Mouse (Mus musculus) urinary bladder, postnatal 25 days (tissue): ENCODE measurements around the gene Hmgb2.
A peak's percentile ranks its signal among the peaks of the same experiment; 100 is the strongest.
"Not testable (repeated sequence)": the region's sequence is repeated elsewhere in the genome, so short reads cannot be mapped to it uniquely, and the experiment has no call there.

ENCODE experiments used
- DNase-seq: peaks from one replicate; pipeline ENCODE4 v3.0.0; 2022; ENCODE audit warnings: low spot score

Gene Hmgb2

GRCm38 (mm10) chr8:57510791-57511315 is 854 bp upstream of the Hmgb2 start:
- DNase-seq = peak; percentile 26

- DNase-seq = no peak
Observed at GRCm38 (mm10) chr8:57512141-57513056, 692 bp downstream of the Hmgb2 start.

DNA sequence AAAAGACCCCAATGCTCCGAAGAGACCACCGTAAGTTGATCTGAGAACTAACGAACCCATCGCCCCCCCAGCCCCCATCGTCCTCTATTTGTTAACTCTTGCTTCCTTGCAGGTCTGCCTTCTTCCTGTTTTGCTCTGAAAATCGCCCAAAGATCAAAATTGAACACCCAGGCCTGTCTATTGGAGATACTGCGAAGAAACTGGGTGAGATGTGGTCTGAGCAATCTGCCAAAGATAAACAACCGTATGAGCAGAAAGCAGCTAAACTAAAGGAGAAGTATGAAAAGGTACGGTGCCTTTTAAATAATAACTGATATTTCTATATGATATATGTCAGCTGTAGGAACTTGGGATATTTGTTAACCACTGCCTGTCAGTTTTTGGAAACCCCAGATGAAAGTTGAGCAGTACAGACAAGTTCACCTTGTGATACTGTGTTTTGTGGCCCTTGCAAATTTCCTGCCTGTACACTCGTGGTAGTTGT is 1.5 kb downstream of the Hmgb2 start:
- DNase-seq = not testable (repeated sequence)

DNA sequence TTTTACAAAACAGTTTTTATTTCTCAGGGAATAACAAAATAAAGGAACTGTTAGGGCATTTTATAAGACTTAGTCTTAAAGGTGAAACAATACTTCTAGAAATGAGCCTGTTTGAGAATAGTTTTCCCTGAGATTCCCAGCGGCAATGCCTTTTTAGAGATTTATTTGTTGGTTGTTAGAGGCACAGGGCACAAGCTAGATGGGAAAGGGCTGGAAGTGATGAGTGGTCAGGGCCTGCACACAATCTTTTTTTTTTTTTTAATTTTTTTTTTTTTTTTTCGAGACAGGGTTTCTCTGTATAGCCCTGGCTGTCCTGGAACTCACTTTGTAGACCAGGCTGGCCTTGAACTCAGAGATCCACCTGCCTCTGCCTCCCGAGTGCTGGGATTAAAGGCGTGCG is 5.0 kb downstream of the Hmgb2 start:
- DNase-seq = not testable (repeated sequence)

DNA sequence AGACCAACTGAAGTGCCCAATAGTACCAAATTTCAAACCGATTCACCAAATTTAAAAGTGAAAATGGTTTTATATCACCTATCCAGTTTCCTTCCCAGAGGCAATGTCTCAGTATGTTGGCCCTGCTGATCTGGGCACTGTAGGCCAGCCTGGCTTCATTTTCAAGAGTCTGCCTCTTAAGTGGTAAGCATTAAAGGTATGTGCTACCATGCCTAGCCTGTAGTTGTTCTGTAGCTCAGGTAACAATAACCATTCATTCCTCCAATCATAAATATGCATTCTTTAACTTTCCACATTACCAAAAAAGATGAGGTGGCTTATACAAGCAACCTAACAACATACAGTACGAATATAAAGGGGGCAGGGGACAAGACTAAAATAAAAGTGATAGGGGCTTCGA is 6.0 kb downstream of the Hmgb2 start:
- no peak for DNase-seq

DNA sequence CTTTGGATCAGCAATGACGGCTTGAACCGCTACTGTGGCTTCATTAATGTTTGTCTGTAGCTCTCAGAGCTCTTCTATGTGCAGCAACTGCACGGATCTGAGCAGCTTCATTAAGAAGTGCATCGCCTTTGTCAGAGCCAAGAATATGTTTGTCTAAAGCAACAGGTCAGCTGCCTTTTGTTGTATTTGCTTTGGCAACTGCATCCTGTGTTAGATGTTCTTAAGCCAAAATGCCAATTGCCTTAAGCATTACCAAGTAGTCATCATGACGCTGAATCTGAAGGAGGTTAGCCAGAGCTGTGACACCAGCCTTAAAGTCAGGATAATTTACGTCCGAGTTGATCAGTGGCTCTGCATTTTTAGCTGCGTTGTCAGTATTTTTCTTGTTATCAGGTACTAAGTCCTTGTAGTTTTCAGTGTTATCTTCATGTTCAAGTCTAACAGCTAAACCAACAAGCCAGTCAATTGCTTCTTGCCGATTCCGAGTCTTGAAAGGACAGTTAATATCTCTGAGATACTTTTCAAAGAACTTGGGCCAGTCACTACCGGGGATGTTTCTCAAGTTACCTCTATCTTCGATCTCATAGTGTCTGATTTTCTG is 8.6 kb downstream of the Hmgb2 start:
- DNase-seq = no peak

- DNase-seq = no peak
Observed at GRCm38 (mm10) chr8:57528036-57528435, 16.3 kb downstream of the Hmgb2 start.

- DNase-seq = no peak
Observed at GRCm38 (mm10) chr8:57530238-57530637, 18.5 kb downstream of the Hmgb2 start.

DNA sequence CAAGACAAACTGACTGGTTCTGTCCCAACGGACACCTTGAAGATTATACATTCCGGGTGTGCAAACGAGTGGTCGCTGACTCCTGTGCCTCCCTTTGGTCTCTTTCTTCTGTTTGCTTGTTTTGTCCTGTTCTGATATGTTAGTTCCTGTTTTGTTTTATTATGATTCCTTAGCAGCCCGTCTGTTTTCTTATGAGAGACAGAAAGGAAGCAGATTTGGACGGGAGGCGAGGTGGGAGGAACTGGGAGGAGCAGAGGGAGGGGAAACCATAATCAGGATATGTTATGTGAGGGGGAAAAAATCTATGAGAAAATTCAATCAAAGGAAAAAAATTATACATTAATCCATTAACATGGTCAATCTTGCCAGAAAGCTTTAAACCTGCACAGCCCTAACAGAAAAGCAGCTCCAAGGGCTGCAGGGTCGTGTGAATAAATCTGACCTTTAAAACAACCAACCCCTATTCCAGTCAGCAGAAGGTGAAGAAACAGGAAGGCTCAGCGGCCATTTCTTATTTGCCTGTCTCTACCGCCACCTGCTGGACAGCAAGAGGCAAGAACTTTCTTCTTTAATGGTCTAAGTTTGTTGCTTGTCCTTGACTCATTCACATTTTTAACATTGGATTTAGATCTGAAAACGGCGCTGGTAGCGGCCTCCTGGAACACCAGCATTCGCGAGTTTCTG is 19.1 kb downstream of the Hmgb2 start:
- peak; percentile 77 for DNase-seq

DNA sequence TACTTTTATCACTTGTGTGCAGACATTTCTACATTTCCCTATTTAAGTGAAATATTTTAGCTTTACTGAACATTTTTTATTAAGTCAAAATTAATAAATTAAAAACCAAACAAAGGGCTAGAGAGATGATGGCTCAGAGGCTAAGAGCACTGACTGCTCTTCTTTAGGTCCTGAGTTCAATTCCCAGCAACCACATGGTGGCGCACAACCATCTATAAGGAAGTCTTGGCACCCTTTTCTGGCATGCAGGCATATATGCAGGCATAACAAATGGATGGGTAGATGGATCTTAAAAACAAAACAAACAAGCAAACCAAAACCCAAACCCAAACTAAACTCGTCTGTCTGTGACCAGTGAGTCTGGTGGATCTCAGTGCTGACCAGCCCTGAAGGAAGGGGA is 20.5 kb downstream of the Hmgb2 start:
- DNase-seq = no peak

DNA sequence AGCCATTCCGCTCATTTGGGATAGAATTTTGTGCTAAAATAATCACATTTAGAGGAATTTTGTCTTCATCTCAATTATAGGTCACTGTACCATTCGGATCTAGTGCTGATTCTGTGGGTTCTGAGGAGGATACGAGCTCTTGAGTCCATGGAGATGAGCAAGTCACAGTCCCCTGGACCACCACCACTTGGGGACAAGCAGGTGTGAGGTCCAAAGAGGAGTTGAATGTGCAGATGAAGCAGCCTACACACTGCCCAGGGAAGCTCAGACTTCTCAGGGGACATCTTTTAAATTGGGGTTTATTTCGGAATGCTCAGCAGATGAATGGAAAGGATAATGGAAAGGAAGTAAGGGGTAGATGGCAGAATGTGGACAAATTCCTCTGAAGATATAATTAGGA is 21.4 kb downstream of the Hmgb2 start:
- no peak for DNase-seq

DNA sequence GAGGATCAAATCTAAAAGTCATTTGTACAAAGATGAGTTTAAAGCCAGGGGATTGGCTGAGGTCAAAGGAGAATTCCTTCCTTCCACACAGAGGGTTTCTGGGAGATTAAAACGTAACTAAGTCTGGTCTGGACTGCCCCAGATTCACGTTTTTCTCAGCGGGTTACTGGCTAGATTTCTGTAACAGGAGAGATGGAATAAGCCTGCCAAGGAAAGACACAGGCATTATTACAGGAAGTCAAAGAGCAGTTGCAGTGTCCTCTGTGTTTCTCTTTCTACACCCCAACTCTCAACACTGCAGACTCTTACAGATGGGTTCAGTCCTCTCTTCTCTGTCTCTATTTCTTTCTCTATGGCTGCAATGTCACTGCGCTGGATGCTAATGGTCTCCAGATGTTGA is 22.8 kb downstream of the Hmgb2 start:
- DNase-seq = no peak

DNA sequence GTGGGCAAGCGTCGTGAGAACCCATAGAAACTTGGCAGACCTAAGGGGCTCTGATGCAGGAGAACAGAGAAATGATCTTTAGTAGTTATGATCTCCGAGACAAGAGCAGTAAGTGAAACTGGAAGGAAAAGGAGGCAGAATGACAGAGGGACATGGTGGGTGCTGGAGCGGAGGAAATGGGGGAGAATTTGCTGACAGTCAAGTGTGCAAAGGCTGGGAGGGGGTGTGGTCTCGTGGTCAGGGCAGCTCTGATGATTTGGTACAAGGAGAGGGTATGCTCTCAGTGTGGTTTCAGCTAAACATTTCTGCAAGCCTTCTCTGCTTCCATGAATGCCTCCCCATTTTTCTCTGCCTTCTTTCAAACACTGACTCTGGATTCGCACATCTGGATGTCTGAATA is 24.5 kb downstream of the Hmgb2 start:
- DNase-seq = no peak

DNA sequence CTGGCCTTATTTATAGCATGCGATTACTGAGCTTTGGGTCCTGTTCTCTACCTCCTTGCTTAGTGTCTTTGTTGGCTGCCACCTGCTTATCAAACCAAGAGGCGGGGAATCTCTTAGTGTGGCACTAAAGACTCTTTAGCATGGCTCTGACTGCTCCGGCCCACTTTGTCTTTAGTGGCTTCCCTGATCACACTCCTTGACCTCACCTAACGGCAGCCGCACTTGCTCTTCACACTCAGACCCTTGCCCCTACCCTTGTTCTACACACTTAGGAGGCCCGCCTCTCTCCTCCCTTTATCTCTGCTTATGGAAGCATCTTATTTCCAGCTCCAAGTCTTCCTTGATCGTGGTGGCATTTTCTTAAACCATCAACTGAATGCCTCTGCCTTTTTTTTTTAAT is 26.9 kb downstream of the Hmgb2 start:
- DNase-seq = no peak

- peak; percentile 68 for DNase-seq
Observed at GRCm38 (mm10) chr8:57540110-57540838, 28.6 kb downstream of the Hmgb2 start.

GRCm38 (mm10) chr8:57540951-57541350 is 29.2 kb downstream of the Hmgb2 start:
- no peak for DNase-seq

DNA sequence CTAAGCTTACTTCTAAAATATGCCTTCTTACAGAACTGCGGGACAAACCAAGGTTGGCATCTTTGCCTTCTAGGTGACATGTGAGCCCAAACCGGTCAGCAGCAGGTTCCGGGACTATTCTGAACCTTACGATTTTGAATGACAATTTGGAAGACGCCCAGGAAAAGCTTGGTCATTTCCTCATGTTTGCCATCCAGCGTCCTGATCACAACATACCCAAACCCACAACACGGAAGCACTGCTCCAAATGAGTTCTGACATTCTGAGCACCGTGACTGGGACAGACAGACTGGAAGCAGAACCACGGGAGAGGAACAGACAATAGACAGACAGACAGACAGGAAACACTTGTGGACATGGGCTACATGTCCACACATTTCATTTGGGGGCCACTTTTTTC is 29.7 kb downstream of the Hmgb2 start:
- no peak for DNase-seq

DNA sequence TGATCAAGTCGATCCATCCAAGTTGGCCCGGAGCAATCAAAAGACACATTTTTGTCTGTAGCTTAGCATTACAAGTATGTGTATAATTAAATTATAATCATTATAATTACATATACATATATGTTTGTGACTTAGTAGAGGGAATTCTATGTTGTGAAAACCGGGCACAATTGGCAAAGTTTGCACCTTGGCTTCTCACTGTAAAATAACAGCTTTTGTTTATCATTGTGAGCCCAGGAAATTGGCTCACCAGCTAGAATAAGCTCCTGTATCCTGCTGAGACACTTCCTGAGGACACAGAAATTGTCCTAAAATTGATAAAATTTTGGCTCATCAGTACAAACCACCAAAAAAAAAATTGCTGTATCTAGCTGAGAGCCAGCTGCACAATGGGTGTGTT is 34.7 kb downstream of the Hmgb2 start:
- DNase-seq = no peak

- DNase-seq = no peak
Observed at GRCm38 (mm10) chr8:57546834-57547233, 35.1 kb downstream of the Hmgb2 start.

GRCm38 (mm10) chr8:57547581-57547980 is 35.9 kb downstream of the Hmgb2 start:
- no peak for DNase-seq

GRCm38 (mm10) chr8:57552102-57553032 is 40.7 kb downstream of the Hmgb2 start:
- DNase-seq = no peak
